Mouse (Mus musculus): ENCODE results near the gene Olfr1066. TPM values are rescaled to one million over a fixed set of nuclear protein-coding genes. Genes with fewer than 3 reads are reported as not detected.

The Olfr1066 gene
- polyA plus RNA-seq, 1 experiment from 2014 or later, result not detected

Other genes with a start within 250 kb of the Olfr1066 start
- not detected in 2 replicates for gene Olfr1046, start 237.0 kb downstream of the Olfr1066 start, polyA plus RNA-seq (2014; fragmentation: Nextera tagmentation; extraction: Ambion mirVana)
- gene Olfr1047, start 224.9 kb downstream of the Olfr1066 start, polyA plus RNA-seq (2014; fragmentation: Nextera tagmentation; extraction: Ambion mirVana), result not detected in 2 replicates
- gene Olfr1048, start 216.0 kb downstream of the Olfr1066 start, polyA plus RNA-seq (2014; fragmentation: Nextera tagmentation; extraction: Ambion mirVana), result not detected in 2 replicates
- not detected in 2 replicates for gene Olfr1049, start 197.9 kb downstream of the Olfr1066 start, polyA plus RNA-seq (2014; fragmentation: Nextera tagmentation; extraction: Ambion mirVana)
- gene Olfr1051, start 177.2 kb downstream of the Olfr1066 start, polyA plus RNA-seq (2014; fragmentation: Nextera tagmentation; extraction: Ambion mirVana), result not detected in 2 replicates
- not detected in 2 replicates for gene Olfr1052, start 163.8 kb downstream of the Olfr1066 start, polyA plus RNA-seq (2014; fragmentation: Nextera tagmentation; extraction: Ambion mirVana)
- gene Olfr1053, start 141.0 kb downstream of the Olfr1066 start, polyA plus RNA-seq (2014; fragmentation: Nextera tagmentation; extraction: Ambion mirVana), result not detected in 2 replicates
- gene Olfr1054, start 120.8 kb downstream of the Olfr1066 start, polyA plus RNA-seq (2014; fragmentation: Nextera tagmentation; extraction: Ambion mirVana), result not detected in 2 replicates
- gene Olfr1055, start 106.0 kb downstream of the Olfr1066 start, polyA plus RNA-seq (2014; fragmentation: Nextera tagmentation; extraction: Ambion mirVana), result not detected in 2 replicates
- gene Olfr1056, start 93.8 kb downstream of the Olfr1066 start, polyA plus RNA-seq (2014; fragmentation: Nextera tagmentation; extraction: Ambion mirVana), result not detected in 2 replicates
- gene Olfr1057, start 77.9 kb downstream of the Olfr1066 start, polyA plus RNA-seq (2014; fragmentation: Nextera tagmentation; extraction: Ambion mirVana), result not detected in 2 replicates
- not detected in 2 replicates for gene Olfr1058, start 67.7 kb downstream of the Olfr1066 start, polyA plus RNA-seq (2014; fragmentation: Nextera tagmentation; extraction: Ambion mirVana)
- not detected in 2 replicates for gene Olfr1061, start 42.2 kb downstream of the Olfr1066 start, polyA plus RNA-seq (2014; fragmentation: Nextera tagmentation; extraction: Ambion mirVana)
- gene Olfr1062, start 29.5 kb downstream of the Olfr1066 start, polyA plus RNA-seq (2014; fragmentation: Nextera tagmentation; extraction: Ambion mirVana), result not detected in 2 replicates
- gene Olfr1065, start 5.7 kb downstream of the Olfr1066 start, polyA plus RNA-seq (2014; fragmentation: Nextera tagmentation; extraction: Ambion mirVana), result not detected in 2 replicates
- gene Olfr228, start 31.1 kb upstream of the Olfr1066 start, polyA plus RNA-seq (2014; fragmentation: Nextera tagmentation; extraction: Ambion mirVana), result not detected in 2 replicates
- not detected in 2 replicates for gene Olfr1076, start 52.2 kb upstream of the Olfr1066 start, polyA plus RNA-seq (2014; fragmentation: Nextera tagmentation; extraction: Ambion mirVana)
- gene Olfr1079, start 86.2 kb upstream of the Olfr1066 start, polyA plus RNA-seq (2014; fragmentation: Nextera tagmentation; extraction: Ambion mirVana), result not detected in 2 replicates
- gene Olfr1080, start 102.0 kb upstream of the Olfr1066 start, polyA plus RNA-seq (2014; fragmentation: Nextera tagmentation; extraction: Ambion mirVana), result not detected in 2 replicates
- gene Olfr1082, start 142.7 kb upstream of the Olfr1066 start, polyA plus RNA-seq (2014; fragmentation: Nextera tagmentation; extraction: Ambion mirVana), result not detected in 2 replicates
- not detected in 2 replicates for gene Olfr1084, start 183.5 kb upstream of the Olfr1066 start, polyA plus RNA-seq (2014; fragmentation: Nextera tagmentation; extraction: Ambion mirVana)
- not detected in 2 replicates for gene Olfr1085, start 205.8 kb upstream of the Olfr1066 start, polyA plus RNA-seq (2014; fragmentation: Nextera tagmentation; extraction: Ambion mirVana)
- gene Olfr1086, start 223.8 kb upstream of the Olfr1066 start, polyA plus RNA-seq (2014; fragmentation: Nextera tagmentation; extraction: Ambion mirVana), result not detected in 2 replicates
- not detected in 2 replicates for gene Olfr1087, start 242.1 kb upstream of the Olfr1066 start, polyA plus RNA-seq (2014; fragmentation: Nextera tagmentation; extraction: Ambion mirVana)